Mouse (Mus musculus): ENCODE results near the gene Pkig.
A peak's percentile ranks its signal among the peaks of the same experiment; 100 is the strongest.
"Not testable (repeated sequence)": the region's sequence is repeated elsewhere in the genome, so short reads cannot be mapped to it uniquely, and the experiment has no call there.

The Pkig gene

DNA sequence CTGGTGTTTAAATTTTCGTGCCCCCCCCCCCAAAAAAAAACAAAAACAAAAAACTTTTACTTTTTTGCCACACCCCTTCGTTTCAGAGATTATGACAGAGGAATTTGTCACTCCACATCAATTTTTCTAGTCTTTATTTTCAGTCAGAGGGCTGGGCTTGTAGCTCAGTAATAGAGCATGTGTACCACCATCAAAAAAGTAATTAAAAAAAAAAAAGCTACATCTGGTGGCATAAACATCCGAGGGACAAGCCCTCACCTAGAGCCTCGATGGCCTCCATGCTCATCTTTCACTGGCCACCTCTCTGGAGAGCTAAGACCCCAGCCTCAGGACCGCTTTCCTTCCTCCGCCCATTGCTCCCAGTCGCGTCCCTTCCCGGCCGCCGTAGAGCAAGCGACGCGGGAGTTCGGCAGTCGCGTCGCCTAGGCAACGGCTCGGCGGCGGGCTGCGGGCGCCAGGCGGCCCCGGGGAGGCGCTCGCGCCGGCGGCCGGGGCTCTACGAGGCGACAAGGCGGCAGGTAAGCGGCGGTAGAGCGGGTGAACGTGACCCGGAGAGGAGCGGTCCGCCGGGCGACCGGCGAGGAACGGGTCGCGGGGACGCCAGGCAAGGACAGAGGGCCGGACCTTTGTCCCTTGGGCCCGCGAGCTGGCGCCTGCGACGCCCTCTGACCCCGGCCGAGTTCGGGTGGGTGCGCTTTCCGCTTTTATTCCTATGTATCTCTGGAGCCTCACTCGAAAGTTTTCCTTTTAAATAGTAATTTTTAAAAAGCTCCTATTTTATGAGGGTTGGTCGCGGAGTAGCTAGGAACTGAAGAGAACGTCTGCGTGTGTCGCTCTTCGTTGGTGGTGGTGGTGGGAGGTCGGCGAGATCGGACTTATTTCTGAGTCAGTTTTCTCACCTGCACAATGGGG, at the start of gene Pkig:
TSS of gene Pkig (plus strand) at position 412 of the 912 bp plus-strand sequence.
- DNase-seq (ENCODE audit: extremely low read depth, insufficient read length, low spot score), result peak; percentile 83

DNA sequence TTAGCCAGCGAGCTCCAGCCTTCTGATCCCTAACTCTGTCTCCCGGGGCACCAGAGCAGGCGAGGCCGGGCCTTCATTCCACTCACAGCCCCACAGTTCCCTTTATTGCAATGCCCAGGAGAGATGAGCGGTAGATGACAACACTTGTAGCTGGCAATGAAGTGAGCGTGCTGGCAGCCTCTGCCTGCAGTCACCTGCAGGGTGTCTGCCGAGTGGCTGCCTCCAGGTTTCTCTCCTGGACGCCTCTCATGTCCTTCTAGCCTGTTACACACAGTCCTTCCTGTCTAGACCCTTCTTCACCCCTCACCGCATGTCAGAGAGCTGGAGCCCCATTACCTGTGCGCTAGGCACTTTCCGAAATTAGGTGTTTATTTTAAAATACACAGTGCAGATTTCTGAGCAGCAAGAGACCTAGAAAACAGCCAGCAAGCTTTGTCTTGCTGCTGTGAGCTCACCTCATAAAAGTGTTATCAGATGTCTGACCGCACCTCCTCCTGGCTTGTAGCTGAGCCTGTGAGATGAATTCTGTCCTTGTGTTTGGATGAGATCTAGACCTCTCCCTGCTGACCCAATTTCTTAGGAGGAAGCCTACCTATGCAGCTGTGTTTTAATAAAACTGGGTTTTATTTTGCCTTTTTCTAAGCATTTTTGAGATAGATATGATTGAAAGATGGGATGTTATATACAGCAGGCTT, 48.8 kb upstream of the Pkig start:
- DNase-seq (ENCODE audit: extremely low read depth, insufficient read length, low spot score), result no peak

DNA sequence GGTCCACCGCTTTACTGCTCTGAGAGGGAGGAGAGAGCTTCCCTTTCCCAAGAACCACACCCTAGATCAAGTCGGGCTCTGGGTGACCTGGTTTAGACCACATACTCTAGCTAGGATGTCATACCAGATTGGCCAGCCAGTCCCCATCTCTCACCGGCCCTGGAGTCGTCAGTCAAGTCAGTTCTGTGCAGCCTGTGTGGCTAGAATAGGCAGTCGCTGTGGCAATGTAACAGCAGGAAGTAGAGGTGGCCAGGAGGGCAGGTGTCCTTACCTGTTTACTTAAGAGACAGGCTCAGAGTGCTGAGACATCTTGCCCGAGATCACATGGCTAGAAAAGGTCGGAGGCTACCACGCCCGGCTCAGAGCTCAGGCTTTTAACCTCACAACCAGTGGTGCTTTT, 47.0 kb upstream of the Pkig start:
- no peak for DNase-seq (ENCODE audit: extremely low read depth, insufficient read length, low spot score)

DNA sequence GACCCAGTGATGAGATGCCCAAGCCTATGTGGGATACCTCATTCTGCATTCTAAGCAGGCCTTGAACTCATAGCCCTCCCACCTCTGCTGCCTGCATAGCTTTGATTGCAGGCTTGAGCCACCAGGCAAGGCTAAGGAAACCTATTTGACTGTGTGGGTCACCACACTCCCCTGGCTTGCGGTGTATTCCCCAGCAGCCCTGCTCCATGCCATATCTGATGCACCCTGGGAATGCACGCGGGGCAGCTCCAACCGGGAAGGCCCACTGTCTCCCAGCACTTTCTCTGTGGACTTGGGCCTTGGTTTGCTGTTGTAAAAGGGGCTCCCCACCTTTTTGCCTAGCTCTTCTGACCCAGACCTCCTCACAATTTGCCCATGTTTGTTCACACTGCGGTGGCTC, 45.0 kb upstream of the Pkig start:
- DNase-seq (ENCODE audit: extremely low read depth, insufficient read length, low spot score), result no peak

DNA sequence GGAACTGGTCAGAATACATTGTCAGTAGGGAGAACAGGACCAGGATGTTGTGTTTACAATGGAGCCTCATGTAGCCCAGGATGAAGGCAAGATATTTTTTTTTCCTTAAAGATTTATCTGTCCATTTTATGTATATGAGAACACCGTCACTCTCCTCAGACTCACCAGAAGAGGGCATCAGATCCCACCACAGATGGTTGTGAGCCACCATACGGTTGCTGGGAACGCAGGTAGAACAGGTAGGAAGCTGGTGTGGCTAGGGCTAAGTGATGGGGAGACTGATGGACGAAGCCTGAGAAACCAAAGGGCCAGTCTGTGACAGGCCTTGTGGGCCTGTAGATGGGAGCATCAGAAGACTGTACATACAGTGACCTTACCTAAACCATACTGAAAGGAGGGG, 44.2 kb upstream of the Pkig start:
- DNase-seq (ENCODE audit: extremely low read depth, insufficient read length, low spot score), result no peak

DNA sequence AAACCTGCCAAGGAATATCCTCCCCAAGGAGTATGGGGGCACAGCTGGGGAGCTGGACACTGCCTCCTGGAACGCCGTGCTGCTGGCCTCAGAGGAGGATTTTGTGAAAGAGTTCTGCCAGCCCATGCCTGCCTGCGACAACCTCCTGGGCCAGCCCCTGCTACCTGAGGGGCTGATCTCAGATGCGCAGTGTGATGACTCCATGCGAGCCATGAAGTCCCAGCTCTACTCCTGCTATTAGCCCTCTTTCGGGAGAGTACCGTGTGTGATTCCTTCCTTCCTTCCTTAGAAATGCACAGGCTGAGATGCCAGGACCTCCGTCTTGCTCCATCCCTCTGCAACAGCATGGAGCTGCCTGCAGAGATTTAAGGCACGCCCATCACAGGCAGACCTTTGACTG, 42.8 kb upstream of the Pkig start:
- no peak for DNase-seq (ENCODE audit: extremely low read depth, insufficient read length, low spot score)

DNA sequence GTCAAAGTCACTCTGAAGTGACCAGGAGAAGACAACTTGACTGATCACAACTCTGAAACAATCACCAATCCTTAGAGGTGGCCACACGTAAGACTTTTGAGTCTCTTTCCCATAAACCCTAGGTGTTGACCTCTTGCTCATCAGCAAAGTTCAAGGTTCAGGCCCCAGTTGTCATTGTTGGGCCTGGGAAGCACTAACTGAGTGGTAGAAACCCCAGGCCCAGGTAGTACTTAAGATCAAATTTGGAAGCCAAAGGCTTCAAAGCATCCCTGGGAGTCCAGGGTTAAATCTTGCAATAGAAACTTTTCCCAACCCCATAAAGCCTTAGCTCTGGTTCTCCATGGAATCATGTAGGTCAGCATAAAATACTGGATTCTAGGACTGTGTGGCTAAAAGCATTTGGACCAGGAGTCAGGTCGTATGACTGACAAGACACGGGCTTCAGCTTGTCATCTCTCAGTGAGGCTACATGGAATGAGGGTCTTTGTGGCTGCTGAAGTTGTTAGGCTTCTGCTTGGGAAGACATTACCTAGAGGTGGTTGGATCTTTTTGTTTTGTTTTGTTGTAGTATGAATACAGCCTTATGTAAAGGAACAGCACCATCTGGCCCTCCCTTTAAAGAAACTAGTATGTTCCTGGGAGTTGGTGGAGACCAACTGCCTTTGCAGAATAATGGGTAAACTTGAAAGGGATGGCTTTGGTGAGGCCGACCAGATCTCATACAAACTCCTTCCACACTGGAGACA, 42.1 kb upstream of the Pkig start:
- DNase-seq (ENCODE audit: extremely low read depth, insufficient read length, low spot score), result no peak

DNA sequence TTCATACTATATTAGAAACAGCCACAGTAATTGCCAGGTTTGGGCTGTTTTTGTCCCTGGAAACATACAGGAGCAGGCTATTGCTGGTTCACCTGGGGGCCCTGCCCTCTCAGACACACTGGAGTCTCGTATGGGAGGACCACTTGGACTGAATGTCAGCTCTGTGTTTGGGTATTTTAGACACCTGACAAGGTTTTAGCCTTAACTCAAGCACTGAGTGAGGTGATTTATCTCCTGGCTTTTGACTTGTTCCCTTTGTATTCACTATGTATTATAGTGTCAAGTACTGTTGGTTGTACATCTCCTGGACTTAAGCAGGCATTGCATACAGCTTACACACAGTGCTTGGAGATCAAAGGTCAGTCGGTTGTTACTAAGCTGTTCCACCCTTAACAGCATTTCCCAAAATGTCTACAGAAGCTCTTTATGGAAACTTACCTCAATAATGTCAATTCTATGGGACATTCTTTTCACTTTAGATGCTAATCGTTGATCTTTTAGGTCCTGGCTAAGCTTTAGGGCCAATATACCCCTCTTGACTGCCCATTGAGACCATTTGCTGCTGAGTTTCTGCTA, 41.4 kb upstream of the Pkig start:
- no peak for DNase-seq (ENCODE audit: extremely low read depth, insufficient read length, low spot score)

DNA sequence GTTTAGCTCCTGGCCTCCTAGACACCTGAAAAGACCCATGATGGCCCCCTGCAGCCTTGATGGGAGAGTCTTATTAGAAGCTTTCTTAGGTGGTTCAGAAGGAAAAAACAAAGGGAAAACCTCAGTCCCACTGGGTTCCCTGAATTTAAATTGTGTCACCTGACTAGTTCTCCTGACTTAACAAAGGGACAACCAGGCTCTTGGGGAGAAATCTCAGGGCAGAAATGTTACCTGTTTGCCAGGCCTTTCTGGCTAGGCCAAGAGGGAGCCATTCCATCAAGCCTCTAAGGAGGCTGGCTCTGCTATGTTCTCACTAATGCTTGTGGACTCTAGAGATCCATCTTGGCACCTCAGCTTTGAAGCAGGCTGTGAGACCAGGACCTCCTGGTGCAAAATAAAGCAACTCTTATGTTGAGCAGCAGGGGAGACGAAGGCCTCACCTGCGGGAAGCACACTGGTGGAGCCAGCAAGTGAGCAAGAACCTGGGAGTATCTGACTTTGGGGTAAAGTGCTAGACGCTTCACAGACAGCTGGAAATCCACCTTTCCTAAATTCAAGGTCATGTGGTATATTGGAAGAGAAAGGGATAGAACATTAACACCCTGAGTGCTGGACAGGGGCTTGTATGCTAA, 40.8 kb upstream of the Pkig start:
- no peak for DNase-seq (ENCODE audit: extremely low read depth, insufficient read length, low spot score)

DNA sequence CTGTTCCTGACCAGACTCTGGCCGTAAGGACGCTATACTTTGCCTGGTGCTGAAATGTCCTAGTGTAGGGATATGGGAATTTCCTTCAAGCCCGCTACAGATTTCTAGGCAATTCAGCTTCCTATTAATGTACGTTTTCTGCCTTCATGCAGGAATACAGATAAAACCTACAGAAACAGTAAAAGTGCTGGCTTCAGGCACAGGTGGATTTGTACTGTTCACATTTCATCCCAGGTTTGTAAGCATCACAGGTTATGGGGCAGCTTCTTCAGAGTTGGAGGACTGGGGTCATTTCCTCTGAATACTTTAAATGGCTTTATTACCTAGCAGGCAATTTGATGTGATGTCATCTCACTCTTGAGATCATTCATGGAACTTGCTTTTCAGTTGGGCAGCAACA, 40.3 kb upstream of the Pkig start:
- no peak for DNase-seq (ENCODE audit: extremely low read depth, insufficient read length, low spot score)

DNA sequence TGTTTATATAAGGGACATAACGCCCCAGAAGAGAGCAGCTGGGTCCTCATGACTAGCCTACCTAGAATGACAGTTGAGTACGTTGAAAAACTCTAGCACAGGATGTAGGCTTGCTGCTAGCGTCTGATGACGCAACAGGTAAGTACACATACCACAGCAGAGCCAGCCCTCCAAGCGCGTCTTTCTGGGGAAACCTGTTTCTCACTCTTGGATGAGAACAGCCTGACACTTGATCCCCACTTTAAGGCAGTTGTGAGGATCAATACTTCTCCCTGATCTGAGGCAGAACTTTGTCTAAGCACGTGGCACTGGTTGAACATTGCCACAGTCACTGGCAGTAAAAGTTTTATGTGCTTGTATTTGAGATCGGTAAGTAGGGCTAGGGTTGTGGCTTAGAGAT, 37.7 kb upstream of the Pkig start:
- no peak for DNase-seq (ENCODE audit: extremely low read depth, insufficient read length, low spot score)

DNA sequence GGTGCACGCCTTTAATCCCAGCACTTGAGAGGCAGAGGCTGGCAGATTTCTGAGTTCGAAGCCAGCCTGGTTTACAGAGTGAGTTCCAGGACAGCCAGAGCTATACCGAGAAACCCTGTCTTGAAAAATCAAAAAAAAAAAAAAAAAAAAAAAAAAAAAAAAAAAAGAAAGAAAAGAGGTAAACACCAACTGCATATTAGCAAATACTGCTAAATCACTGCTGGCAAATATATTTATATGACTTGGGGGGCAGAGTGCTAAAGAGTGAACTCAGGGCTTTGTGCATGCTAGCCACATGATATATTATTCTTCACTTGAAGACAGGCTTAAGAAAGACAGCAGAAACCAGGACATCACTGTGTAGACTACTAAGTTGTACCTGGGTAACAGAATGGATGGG, 36.8 kb upstream of the Pkig start:
- DNase-seq (ENCODE audit: extremely low read depth, insufficient read length, low spot score), result not testable (repeated sequence)

DNA sequence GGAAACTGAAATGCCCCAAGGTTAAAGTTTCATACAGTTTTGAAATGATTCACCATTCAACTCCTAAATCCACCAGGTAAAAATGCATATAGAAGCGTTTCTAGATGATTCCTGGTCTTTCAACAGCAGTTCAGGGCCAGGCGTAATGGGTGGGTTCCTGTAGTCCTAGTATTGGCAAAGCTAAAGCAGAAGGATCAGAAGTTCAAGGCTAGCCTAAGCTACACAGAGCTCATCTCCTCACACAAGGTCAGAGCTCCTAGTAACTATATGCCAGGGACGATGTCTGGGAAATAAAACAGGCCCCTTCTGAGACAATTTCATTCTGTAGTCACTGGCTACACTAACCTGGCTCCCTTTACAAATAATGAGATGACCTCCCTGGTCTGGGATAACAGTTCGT, 27.0 kb upstream of the Pkig start:
- DNase-seq (ENCODE audit: extremely low read depth, insufficient read length, low spot score), result no peak

DNA sequence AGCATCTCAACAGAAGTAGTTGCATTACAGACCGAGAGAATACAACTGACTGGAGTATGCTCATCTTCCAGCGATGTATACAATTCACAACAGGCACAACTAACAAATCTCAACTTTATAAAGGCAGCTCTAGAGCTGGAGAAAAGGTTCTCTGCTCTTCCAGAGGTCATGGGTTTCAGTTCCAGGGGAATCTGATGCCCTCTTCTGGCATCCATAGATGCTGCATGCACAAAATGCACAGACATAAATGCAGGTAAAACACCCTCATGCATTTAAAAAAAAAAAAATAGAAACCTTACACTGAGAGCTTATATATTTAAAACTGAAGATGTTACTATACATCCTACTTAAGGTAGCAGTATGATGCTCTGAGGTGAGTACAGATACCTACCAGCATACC, 26.5 kb upstream of the Pkig start:
- DNase-seq (ENCODE audit: extremely low read depth, insufficient read length, low spot score), result no peak

DNA sequence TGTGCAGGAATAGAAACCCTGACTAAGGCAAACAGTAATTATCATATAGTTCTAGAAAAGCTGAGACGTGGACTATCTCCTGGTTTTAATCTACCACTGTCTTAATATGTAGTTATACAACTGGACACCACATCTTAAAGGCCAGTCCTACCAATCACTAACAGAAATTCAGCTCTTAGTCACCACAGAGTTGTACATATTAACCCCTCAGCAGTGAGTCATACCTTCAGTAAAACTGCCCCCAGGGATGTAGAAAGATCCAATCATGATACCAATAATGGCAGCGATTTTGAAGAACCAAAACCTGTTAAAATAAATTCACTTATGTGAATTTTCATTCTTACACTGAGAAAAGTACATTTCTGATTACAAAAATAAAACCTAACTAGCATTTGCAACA, 24.0 kb upstream of the Pkig start:
- DNase-seq (ENCODE audit: extremely low read depth, insufficient read length, low spot score), result no peak

DNA sequence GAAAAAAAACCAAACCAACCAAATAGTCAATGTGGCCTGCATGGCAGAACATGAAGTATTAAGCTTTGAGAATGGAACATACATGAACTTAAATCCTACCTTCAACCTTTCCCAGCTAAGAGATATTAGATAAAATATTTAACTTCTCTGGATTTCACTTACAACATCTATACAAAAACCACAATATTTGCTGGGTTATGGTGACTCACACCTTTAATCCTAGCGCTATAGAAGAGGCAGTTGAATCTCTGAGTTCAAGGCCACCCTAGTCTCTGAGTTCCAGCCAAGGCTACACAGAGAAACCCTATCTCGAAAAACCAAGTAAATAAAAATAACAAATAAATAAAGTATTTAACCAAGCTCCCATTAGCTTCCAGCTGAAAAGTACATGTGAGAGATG, 22.1 kb upstream of the Pkig start:
- no peak for DNase-seq (ENCODE audit: extremely low read depth, insufficient read length, low spot score)

DNA sequence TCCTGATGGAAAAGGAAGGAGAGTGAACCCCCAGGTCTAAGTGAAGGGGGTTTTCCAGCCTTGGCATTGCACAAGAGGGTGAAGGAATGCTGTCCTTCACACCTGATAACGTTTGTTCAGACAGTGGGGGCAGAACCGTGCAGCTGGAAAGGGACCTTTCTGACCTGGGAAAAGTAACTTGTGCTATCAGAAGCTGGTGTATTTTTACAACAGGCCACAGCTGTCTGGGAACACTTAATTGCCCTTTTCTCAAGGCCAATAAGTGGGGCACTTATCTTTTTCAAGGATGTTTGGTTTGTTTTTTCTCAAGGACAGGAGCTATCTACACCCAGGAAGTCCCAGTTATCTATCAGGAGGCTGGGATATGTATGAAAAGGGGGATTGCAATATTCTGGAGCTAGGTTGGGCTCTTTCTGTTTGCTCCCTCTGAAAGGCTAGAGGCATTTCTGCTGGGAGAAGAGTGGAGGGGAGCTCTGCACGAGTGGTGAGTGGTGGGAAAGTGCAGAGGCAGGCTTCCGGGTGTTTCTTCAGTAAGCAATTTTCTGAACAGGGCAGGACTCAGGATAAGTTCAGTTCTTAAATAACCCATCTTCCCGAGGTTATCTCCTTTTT, 20.4 kb upstream of the Pkig start:
- DNase-seq (ENCODE audit: extremely low read depth, insufficient read length, low spot score), result no peak

DNA sequence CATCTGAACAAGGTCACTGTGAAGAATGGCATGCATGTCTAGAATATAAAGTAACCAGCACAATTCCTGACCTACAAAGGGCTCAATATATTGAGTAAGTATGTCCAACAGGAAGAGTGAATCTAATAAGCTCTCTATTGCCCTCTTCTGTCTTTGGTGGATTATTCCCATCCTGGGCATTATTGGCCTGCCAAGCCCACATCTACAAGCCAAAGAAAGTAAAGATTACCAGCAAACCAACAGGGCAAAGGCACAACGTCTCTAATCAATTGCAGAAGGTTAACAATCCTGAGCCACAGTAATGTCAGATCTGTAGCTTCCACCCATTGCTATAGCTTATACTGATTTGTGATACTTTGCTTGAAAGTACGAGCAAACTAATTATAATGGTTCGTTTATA, 17.7 kb upstream of the Pkig start:
- no peak for DNase-seq (ENCODE audit: extremely low read depth, insufficient read length, low spot score)

DNA sequence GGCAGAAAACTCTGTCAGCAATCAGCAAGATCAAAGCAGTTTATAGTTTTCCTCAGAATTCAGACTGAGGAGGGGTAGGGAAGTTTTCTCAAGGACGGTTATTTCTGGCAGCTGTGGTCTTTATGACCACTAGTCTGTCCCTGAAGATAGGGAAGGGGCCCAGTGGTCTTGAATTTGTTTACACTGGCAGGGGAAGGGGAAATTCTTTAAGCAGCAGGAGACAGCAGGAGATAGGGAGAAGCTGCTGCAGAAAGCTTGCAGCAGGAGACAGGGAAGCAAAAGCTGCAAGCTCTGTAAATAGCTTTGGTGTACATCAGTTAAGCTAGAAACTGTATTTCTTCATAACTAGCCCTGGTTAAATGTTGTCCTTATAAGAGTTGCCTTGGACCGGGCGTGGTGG, 16.5 kb upstream of the Pkig start:
- DNase-seq (ENCODE audit: extremely low read depth, insufficient read length, low spot score), result no peak

Data from 3134 (cell line).